Comparison of ENCODE assay signal across 8 mouse cellular contexts in the genomic region with DNA sequence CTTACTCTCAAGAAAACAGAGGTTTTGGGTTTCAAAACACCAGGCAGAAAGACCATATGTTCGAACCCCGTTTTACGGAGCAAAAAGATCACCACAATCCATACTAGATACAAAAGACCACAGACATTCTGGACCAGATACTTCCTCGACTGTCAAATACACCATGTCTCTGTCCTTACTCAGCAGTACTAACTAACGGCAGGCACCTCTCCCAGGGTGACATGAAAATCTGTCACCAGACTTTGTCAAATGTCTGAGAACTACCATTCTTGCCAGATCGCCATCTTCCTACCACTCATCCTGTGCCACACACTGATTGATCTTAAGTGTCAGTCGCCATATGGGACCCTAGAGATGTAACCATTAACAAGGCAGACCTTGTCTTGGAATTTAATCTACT. TPM values are rescaled to one million over a fixed set of nuclear protein-coding genes. Genes with fewer than 3 reads are reported as not detected.
DNase-seq lines count a peak whose midpoint lies in the region; ATAC-seq and TF ChIP-seq lines count a peak whose summit lies in the region.

No protein-coding gene starts in this region.

- 3% methylated on average over 7 of the region's 7 CpGs for WGBS in heart, embryonic 13.5 days
- 5% methylated on average over 7 of the region's 7 CpGs for WGBS in hindbrain, embryonic 12.5 days
- 5% methylated on average over 7 of the region's 7 CpGs for WGBS in midbrain, embryonic 13.5 days

- no peaks in the 10 kb centered on the region for H3K27me3 ChIP-seq in heart, embryonic 13.5 days (replicated peaks)
- no peaks in the 10 kb centered on the region for H3K27me3 ChIP-seq in hindbrain, embryonic 12.5 days
- 0 out of 2 replicates have a peak, but pooled peaks cover 4% of the 10 kb centered on the region for H3K27me3 ChIP-seq in midbrain, embryonic 13.5 days

- peak overlapping the region; percentile 97 for H3K4me3 ChIP-seq in heart, embryonic 13.5 days
- H3K4me3 ChIP-seq in ES-E14 (ENCODE audit: insufficient read depth in 1 of 2, low read depth in 1 of 2, low read length in 2 of 2, poor library complexity in 1 of 2, severe bottlenecking in 1 of 2) = peak overlapping the region; percentile 81 to 94
- H3K4me3 ChIP-seq in hindbrain, embryonic 12.5 days = peak overlapping the region; percentile 69
- peak overlapping the region; percentile 86 for H3K4me3 ChIP-seq in midbrain, embryonic 13.5 days (replicated peaks)

- H3K4me1 ChIP-seq in heart, embryonic 13.5 days = peaks cover 32% of the 10 kb centered on the region
- H3K4me1 ChIP-seq in ES-E14 (ENCODE audit: control insufficient read depth in 2 of 2, insufficient read depth in 2 of 2, low read length in 2 of 2, poor library complexity in 1 of 2) = peaks cover 4 to 6% of the 10 kb centered on the region in 2 experiments; a peak in 2 of 4 replicates
- peaks cover 24% of the 10 kb centered on the region for H3K4me1 ChIP-seq in hindbrain, embryonic 12.5 days
- H3K4me1 ChIP-seq in midbrain, embryonic 13.5 days (replicated peaks) = peaks cover 29% of the 10 kb centered on the region

- peak overlapping the region; percentile 97 for H3K9ac ChIP-seq in heart, embryonic 13.5 days
- H3K9ac ChIP-seq in ES-E14 (ENCODE audit: insufficient read depth, low read depth, low read length, poor library complexity, severe bottlenecking) = peak overlapping the region; percentile 96; the same call in 1 of the 2 replicates
- H3K9ac ChIP-seq in hindbrain, embryonic 12.5 days = peak overlapping the region; percentile 79
- H3K9ac ChIP-seq in midbrain, embryonic 13.5 days (replicated peaks) = peak overlapping the region; percentile 77

- no peak for DNase-seq in heart, adult 9 months (ENCODE audit: low spot score in 2 of 2)
- DNase-seq in ES-E14 (ENCODE audit: low read depth, low spot score) = no peak
- DNase-seq in urinary bladder, postnatal 36 days (ENCODE audit: low spot score in 2 of 2) = no peak
- no peak for DNase-seq in lung, postnatal 4 days

- H3K9me3 ChIP-seq in heart, embryonic 13.5 days = no peaks in the 10 kb centered on the region
- no peaks in the 10 kb centered on the region for H3K9me3 ChIP-seq in ES-E14 (ENCODE audit: control insufficient read depth, insufficient read depth, low read depth, low read length)
- no peaks in the 10 kb centered on the region for H3K9me3 ChIP-seq in hindbrain, embryonic 12.5 days (replicated peaks)
- no peaks in the 10 kb centered on the region for H3K9me3 ChIP-seq in midbrain, embryonic 13.5 days

- peak overlapping the region; percentile 84 for H3K27ac ChIP-seq in heart, embryonic 13.5 days (replicated peaks)
- H3K27ac ChIP-seq in ES-E14 (ENCODE audit: insufficient read depth, low read depth, low read length, poor library complexity, severe bottlenecking) = no peak overlapping the region
- no peak overlapping the region for H3K27ac ChIP-seq in hindbrain, embryonic 12.5 days
- H3K27ac ChIP-seq in midbrain, embryonic 13.5 days = no peak overlapping the region

- H3K4me2 ChIP-seq in heart, embryonic 13.5 days = peak overlapping the region; percentile 81
- H3K4me2 ChIP-seq in hindbrain, embryonic 12.5 days (replicated peaks) = peak overlapping the region; percentile 93
- H3K4me2 ChIP-seq in midbrain, embryonic 13.5 days (replicated peaks) = peak overlapping the region; percentile 98

- H3K36me3 ChIP-seq in heart, embryonic 13.5 days = peaks cover 6% of the 10 kb centered on the region
- H3K36me3 ChIP-seq in ES-E14 (ENCODE audit: control insufficient read depth, insufficient read depth, low read length, poor library complexity, severe bottlenecking) = peaks cover 3% of the 10 kb centered on the region
- no peaks in the 10 kb centered on the region for H3K36me3 ChIP-seq in hindbrain, embryonic 12.5 days
- no peaks in the 10 kb centered on the region for H3K36me3 ChIP-seq in midbrain, embryonic 13.5 days

- in situ Hi-C loops in ES-E14 (cut with MboI; ENCODE audit: low sequenced_read_pairs in 2 of 2, unreplicated experiment in 2 of 2) = no loop called here

- ATAC-seq in heart, embryonic 13.5 days (ENCODE audit: extremely low read depth, insufficient number of reproducible peaks, low FRiP score, low TSS enrichment) = no peak
- ATAC-seq in hindbrain, embryonic 12.5 days (ENCODE audit: low FRiP score) = no peak
- ATAC-seq in midbrain, embryonic 13.5 days = no peak
- ATAC-seq in megakaryocyte progenitor cell, adult 5-6 weeks (replicated peaks; ENCODE audit: poor library complexity) = no peak

TF ChIP-seq in ES-E14, 5 proteins besides CTCF, POLR2A, EP300 and RAD21:
- TF ChIP-seq HCFC1 (IDR thresholded peaks at IDR 0.05; ENCODE audit: borderline replicate concordance, insufficient read depth, low read length) = no peak
- TF ChIP-seq CHD2 (IDR thresholded peaks at IDR 0.05; ENCODE audit: low read depth, low read length) = no peak
- no peak for TF ChIP-seq ZNF384 (IDR thresholded peaks at IDR 0.05; ENCODE audit: low read depth, low read length)
- TF ChIP-seq ZC3H11A (IDR thresholded peaks at IDR 0.05; ENCODE audit: borderline replicate concordance, low read depth, low read length) = no peak
- TF ChIP-seq MAFK (IDR thresholded peaks at IDR 0.05; ENCODE audit: insufficient read depth, low read depth, low read length) = no peak

RNA-seq across cellular contexts. Expression of a gene that starts 1.0 kb away (rescaled TPM):
- 23.5 and 26.2 TPM in 2 replicates for polyA plus RNA-seq in heart, embryonic 13.5 days (2015; fragmentation: Nextera tagmentation; extraction: Ambion mirVana)
- 91.5 and 96.9 TPM in 2 replicates for total RNA-seq in ES-E14 (2012; rRNA removed)
- 36.0 and 37.0 TPM in 2 replicates for polyA plus RNA-seq in hindbrain, embryonic 12.5 days (2016; fragmentation: Nextera tagmentation; extraction: Ambion mirVana)
- polyA plus RNA-seq in midbrain, embryonic 13.5 days (2015; fragmentation: Nextera tagmentation; extraction: Ambion mirVana) = 17.7 and 18.8 TPM in 2 replicates
- 389 and 403 TPM in 2 replicates for total RNA-seq in megakaryocyte progenitor cell, adult 5-6 weeks (2015)
- total RNA-seq in megakaryocyte progenitor cell, adult 5-6 weeks (2017) = 247 and 299 TPM in 2 replicates
